ENCODE assay signal across 8 mouse cellular contexts in genomic region chr14:80212916-80213315, GRCm38 (mm10).
DNase-seq lines count a peak whose midpoint lies in the region; ATAC-seq and TF ChIP-seq lines count a peak whose summit lies in the region.

No protein-coding gene starts in this region.

- no peak overlapping the region for H3K4me2 ChIP-seq in hindbrain, embryonic 11.5 days (replicated peaks; ENCODE audit: low read depth, low read length)
- H3K4me2 ChIP-seq in hindbrain, postnatal 0 days (ENCODE audit: low read depth, low read length) = peak overlapping the region; percentile 3; the same call in 1 of the 2 replicates
- no peak overlapping the region for H3K4me2 ChIP-seq in neural tube, embryonic 12.5 days (replicated peaks)

- no peak overlapping the region for H3K27ac ChIP-seq in hindbrain, embryonic 11.5 days (ENCODE audit: low read depth, low read length)
- no peak overlapping the region for H3K27ac ChIP-seq in hindbrain, embryonic 10.5 days
- H3K27ac ChIP-seq in cortical plate, adult 2 months (ENCODE audit: insufficient read depth, low read length) = no peak overlapping the region
- no peak overlapping the region for H3K27ac ChIP-seq in hindbrain, postnatal 0 days
- H3K27ac ChIP-seq in neural tube, embryonic 12.5 days = no peak overlapping the region

- DNase-seq in hindbrain, embryonic 11.5 days (ENCODE audit: low spot score) = peak; percentile 46
- no peak for DNase-seq in hindbrain, embryonic 10.5 days (ENCODE audit: low spot score)
- peak; percentile 88 for DNase-seq in hindbrain, postnatal 0 days (ENCODE audit: low spot score)
- DNase-seq in spleen, postnatal 4 days (ENCODE audit: low spot score in 2 of 2) = no peak
- no peak for DNase-seq in thymus, postnatal 10 days (ENCODE audit: low spot score in 2 of 2)

- H3K36me3 ChIP-seq in hindbrain, embryonic 11.5 days (ENCODE audit: control insufficient read depth, insufficient read depth, low read length) = no peaks in the 10 kb centered on the region
- no peaks in the 10 kb centered on the region for H3K36me3 ChIP-seq in hindbrain, embryonic 10.5 days
- no peaks in the 10 kb centered on the region for H3K36me3 ChIP-seq in hindbrain, postnatal 0 days (ENCODE audit: insufficient read depth, low read length)
- H3K36me3 ChIP-seq in neural tube, embryonic 12.5 days = no peaks in the 10 kb centered on the region

- H3K9ac ChIP-seq in hindbrain, embryonic 11.5 days (ENCODE audit: low read depth, low read length) = no peak overlapping the region
- H3K9ac ChIP-seq in hindbrain, postnatal 0 days (replicated peaks; ENCODE audit: low read length) = no peak overlapping the region
- H3K9ac ChIP-seq in neural tube, embryonic 12.5 days = no peak overlapping the region

- H3K27me3 ChIP-seq in hindbrain, embryonic 11.5 days (ENCODE audit: control insufficient read depth, insufficient read depth, low read length) = no peaks in the 10 kb centered on the region
- no peaks in the 10 kb centered on the region for H3K27me3 ChIP-seq in hindbrain, embryonic 10.5 days (ENCODE audit: insufficient read depth, poor library complexity, severe bottlenecking)
- no peaks in the 10 kb centered on the region for H3K27me3 ChIP-seq in hindbrain, postnatal 0 days (ENCODE audit: insufficient read depth, low read length)
- H3K27me3 ChIP-seq in neural tube, embryonic 12.5 days (replicated peaks) = no peaks in the 10 kb centered on the region

- no peaks in the 10 kb centered on the region for H3K9me3 ChIP-seq in hindbrain, embryonic 11.5 days (ENCODE audit: control insufficient read depth, low read length)
- no peaks in the 10 kb centered on the region for H3K9me3 ChIP-seq in hindbrain, embryonic 10.5 days
- H3K9me3 ChIP-seq in hindbrain, postnatal 0 days (ENCODE audit: low read length) = no peaks in the 10 kb centered on the region
- H3K9me3 ChIP-seq in neural tube, embryonic 12.5 days = no peaks in the 10 kb centered on the region

- TF ChIP-seq POLR2A in cortical plate, adult 2 months (IDR thresholded peaks at IDR 0.05; ENCODE audit: extremely low read depth, insufficient read depth, low read length) = no peak

- WGBS in hindbrain, embryonic 11.5 days = 25% methylated on average over 2 of the region's 2 CpGs
- WGBS in hindbrain, embryonic 10.5 days = 32% methylated on average over 2 of the region's 2 CpGs
- 24% methylated on average over 2 of the region's 2 CpGs for WGBS in hindbrain, postnatal 0 days
- 21% methylated on average over 2 of the region's 2 CpGs for WGBS in neural tube, embryonic 12.5 days

- peak; percentile 75 for TF ChIP-seq CTCF in cortical plate, adult 2 months (IDR thresholded peaks at IDR 0.05; ENCODE audit: extremely low read depth, insufficient read depth, low read length)
- TF ChIP-seq CTCF in hindbrain, postnatal 0 days (IDR thresholded peaks at IDR 0.05; ENCODE audit: low read depth) = peak; percentile 82

- ATAC-seq in hindbrain, embryonic 11.5 days (ENCODE audit: low FRiP score) = peak; percentile 71; the same call in 1 of the 2 replicates
- ATAC-seq in hindbrain, postnatal 0 days = peak; percentile 83
- peak; percentile 74; the same call in 1 of the 2 replicates for ATAC-seq in neural tube, embryonic 12.5 days (ENCODE audit: low FRiP score, low read depth)
- no peak for ATAC-seq in megakaryocyte-erythroid progenitor cell, adult 5-6 weeks (replicated peaks; ENCODE audit: low FRiP score, low TSS enrichment, poor library complexity, severe bottlenecking)

- H3K4me3 ChIP-seq in hindbrain, embryonic 11.5 days (ENCODE audit: low read depth, low read length) = no peak overlapping the region
- H3K4me3 ChIP-seq in hindbrain, embryonic 10.5 days = no peak overlapping the region
- no peak overlapping the region for H3K4me3 ChIP-seq in cortical plate, adult 2 months (ENCODE audit: insufficient read depth, low read length)
- H3K4me3 ChIP-seq in hindbrain, postnatal 0 days (ENCODE audit: low read length) = no peak overlapping the region
- H3K4me3 ChIP-seq in neural tube, embryonic 12.5 days = no peak overlapping the region

- H3K4me1 ChIP-seq in hindbrain, embryonic 11.5 days (replicated peaks; ENCODE audit: control insufficient read depth, insufficient read depth, low read length) = no peaks in the 10 kb centered on the region
- peaks cover 8% of the 10 kb centered on the region; the same call in 1 of the 2 replicates for H3K4me1 ChIP-seq in hindbrain, embryonic 10.5 days (replicated peaks)
- H3K4me1 ChIP-seq in cortical plate, adult 2 months (ENCODE audit: control insufficient read depth, insufficient read depth, low read length) = no peaks in the 10 kb centered on the region
- no peaks in the 10 kb centered on the region for H3K4me1 ChIP-seq in hindbrain, postnatal 0 days (ENCODE audit: insufficient read depth, low read length)
- no peaks in the 10 kb centered on the region; the same call in 1 of the 2 replicates for H3K4me1 ChIP-seq in neural tube, embryonic 12.5 days

Comparison
In these comparisons a context has a peak if more than half of its experiments do, and no peak if none do; other contexts are left out.
1. DNase-seq: peak in hindbrain, embryonic 11.5 days (single experiment) and hindbrain, postnatal 0 days (single experiment); none in hindbrain, embryonic 10.5 days (single experiment), spleen, postnatal 4 days (0 of 2) and thymus, postnatal 10 days (0 of 2).